Mouse (Mus musculus) heart, postnatal 0 days (tissue): ENCODE results near the gene Phip. TPM values are rescaled to one million over a fixed set of nuclear protein-coding genes. Genes with fewer than 3 reads are reported as not detected.

Source experiments
- ATAC-seq: fragments of 200-750 bp; cut with Nextera tagmentation; 2 replicates; pipeline ENCODE4 v1.8.0; 2017; ENCODE audit warnings: low read depth, moderate number of reproducible peaks, moderate library complexity; ENCODE audit not compliant: insufficient read depth
- DNase-seq: peaks from one replicate; pipeline ENCODE4 v3.0.0-alpha.2; 2016; ENCODE audit warnings: low spot score
- H3K27ac ChIP-seq: fragments of 300-500 bp; sonication (generic); 2 replicates; pipeline ENCODE4 v1.5.1; 2014; ENCODE audit warnings: low read depth, mild to moderate bottlenecking
- H3K27me3 ChIP-seq: fragments of 300-500 bp; sonication (generic); 2 replicates; pipeline ENCODE4 v1.6.1; 2014; ENCODE audit warnings: low read length, mixed read lengths; ENCODE audit not compliant: control insufficient read depth, insufficient read depth
- H3K36me3 ChIP-seq: fragments of 300-500 bp; sonication (generic); replicated peaks from 2 replicates; pipeline ENCODE4 v1.6.1; 2014; ENCODE audit warnings: low read length, mixed read lengths; ENCODE audit not compliant: control insufficient read depth, insufficient read depth
- H3K4me1 ChIP-seq: fragments of 300-500 bp; sonication (generic); 2 replicates; pipeline ENCODE4 v1.6.1; 2014; ENCODE audit warnings: antibody characterized with exemption; ENCODE audit not compliant: control insufficient read depth, insufficient read depth
- H3K4me2 ChIP-seq: fragments of 300-500 bp; sonication (generic); 2 replicates; pipeline ENCODE4 v1.6.1; 2014; ENCODE audit warnings: low read depth, mild to moderate bottlenecking, low read length, moderate library complexity
- H3K4me3 ChIP-seq: fragments of 300-500 bp; sonication (generic); 2 replicates; pipeline ENCODE4 v1.5.1; 2014; ENCODE audit warnings: low read depth, low read length
- H3K9ac ChIP-seq: fragments of 300-500 bp; sonication (generic); replicated peaks from 2 replicates; pipeline ENCODE4 v1.6.1; 2014; ENCODE audit warnings: low read depth, low read length, mixed read lengths
- H3K9me3 ChIP-seq: fragments of 300-500 bp; sonication (generic); replicated peaks from 2 replicates; pipeline ENCODE4 v1.6.1; 2016; ENCODE audit warnings: low read length; ENCODE audit not compliant: control insufficient read depth
- CTCF ChIP-seq: IDR thresholded peaks from 2 replicates; pipeline ENCODE4 v1.5.1; 2016; ENCODE audit warnings: antibody characterized with exemption, control low read depth, low read depth
- EP300 ChIP-seq: IDR thresholded peaks from 2 replicates; pipeline ENCODE4 v1.6.1; 2016; ENCODE audit warnings: antibody characterized with exemption, low read depth
- WGBS: fragments of 180-500 bp; shearing (Covaris S2); extraction: QIAGEN DNeasy Blood & Tissue Kit; methylation state at CpG from one replicate; pipeline ENCODE4 v1.1.7; 2014; 5-methylcytosine and 5-hydroxymethylcytosine counted together
- polyA plus RNA-seq: library from polyadenylated mRNA; unstranded; fragments of >200 nt; fragmentation: Nextera tagmentation; extraction: Ambion mirVana; gene quantifications from 2 replicates; pipeline ENCODE4 v1.2.1, GENCODE M21; 2015
- total RNA-seq: library from RNA; depleted of rRNA; stranded (reverse); fragments of >200 nt; gene quantifications from 2 replicates; pipeline ENCODE4 v1.2.3, GENCODE M21; 2014; ENCODE audit warnings: low replicate concordance

Gene Phip
- total and polyA plus RNA-seq, 2 experiments from 2014 or later: 26.6 to 47.6 TPM

- no peaks in the 10 kb centered on the region for H3K27me3 ChIP-seq
- H3K9ac ChIP-seq: no peak overlapping the region
- peaks cover 6% of the 10 kb centered on the region; the same call in 1 of the 2 replicates for H3K4me1 ChIP-seq
- no peak for ATAC-seq
- no peaks in the 10 kb centered on the region for H3K9me3 ChIP-seq
- DNase-seq: no peak
- no peak for TF ChIP-seq EP300
- no peak for TF ChIP-seq CTCF
- 73% methylated on average over 2 of the region's 2 CpGs for WGBS
- H3K4me2 ChIP-seq: no peak overlapping the region
- no peak overlapping the region for H3K4me3 ChIP-seq
- no peak overlapping the region for H3K27ac ChIP-seq
- no peaks in the 10 kb centered on the region for H3K36me3 ChIP-seq
These were observed 22.6 kb upstream of the Phip start for GRCm38 (mm10) chr9:82997765-82998500.

DNA sequence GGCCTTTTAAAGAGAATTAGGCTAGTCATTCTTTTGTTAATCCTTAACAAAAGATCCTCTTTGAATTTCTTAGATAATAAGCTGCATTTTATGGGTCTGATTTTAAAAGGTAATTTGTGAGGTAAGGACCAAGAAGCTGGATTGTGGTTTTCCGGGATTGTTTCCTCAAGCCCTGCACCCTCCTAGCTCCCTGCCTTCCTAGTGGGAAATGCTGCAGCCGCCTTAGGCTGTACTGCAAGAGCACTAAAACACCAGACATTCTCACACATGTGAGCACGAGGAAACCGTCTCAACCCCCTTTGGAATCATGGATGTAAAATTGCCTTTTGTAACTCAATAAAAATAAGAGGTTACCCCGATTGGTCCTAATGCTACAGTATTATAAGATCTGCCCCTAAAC is 1.6 kb upstream of the Phip start:
- Histone ChIP-seq H3K27me3 (no peaks in the 10 kb centered on the region), H3K9ac (peak overlapping the region; percentile 50), H3K27ac (peak overlapping the region; percentile 100), H3K4me1 (peaks cover 8% of the 10 kb centered on the region), H3K9me3 (no peaks in the 10 kb centered on the region), H3K36me3 (no peaks in the 10 kb centered on the region), H3K4me2 (peak overlapping the region; percentile 80), H3K4me3 (peak overlapping the region; percentile 100)
- peak; percentile 57 for DNase-seq
- 24% methylated on average over 5 of the region's 5 CpGs for WGBS
- ATAC-seq: no peak
- TF ChIP-seq EP300 (no peak), CTCF (no peak)

DNA sequence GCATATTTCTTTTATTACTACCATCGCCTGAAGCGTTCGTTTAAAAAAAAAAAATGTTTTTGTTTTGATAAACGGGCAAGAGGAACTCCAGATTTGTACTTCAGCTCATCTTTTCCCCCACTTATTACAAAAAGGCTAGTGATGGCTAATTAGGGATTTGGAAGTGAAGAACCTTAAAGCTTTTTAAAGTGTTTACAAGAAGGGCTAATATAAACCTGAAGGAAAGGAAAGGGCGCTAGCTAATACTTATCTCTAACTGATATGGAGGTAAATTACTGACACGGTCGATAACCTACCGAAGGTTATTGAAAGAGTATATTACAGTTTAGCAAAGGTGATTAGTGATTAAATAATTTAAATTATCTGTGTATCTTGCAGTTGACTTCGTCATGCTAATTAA is 903 bp upstream of the Phip start:
- H3K9me3 ChIP-seq: no peaks in the 10 kb centered on the region

GRCm38 (mm10) chr9:82974962-82975341 is 364 bp downstream of the Phip start:
- DNase-seq (peak; percentile 30), ATAC-seq (peak; percentile 22)
- Histone ChIP-seq H3K4me3 (peak overlapping the region; percentile 100), H3K4me1 (peaks cover 13% of the 10 kb centered on the region), H3K9me3 (no peaks in the 10 kb centered on the region), H3K9ac (peak overlapping the region; percentile 97), H3K27me3 (no peaks in the 10 kb centered on the region), H3K36me3 (no peaks in the 10 kb centered on the region), H3K27ac (peak overlapping the region; percentile 100), H3K4me2 (peak overlapping the region; percentile 80)
- 0% methylated on average over 32 of the region's 61 CpGs for WGBS
- TF ChIP-seq EP300: no peak
- TF ChIP-seq CTCF: no peak

More for the DNA sequence above, 903 bp upstream of the Phip start:
- H3K27ac ChIP-seq: peak overlapping the region; percentile 100
- H3K27me3 ChIP-seq: no peaks in the 10 kb centered on the region
- peak overlapping the region; percentile 97 for H3K9ac ChIP-seq
- TF ChIP-seq CTCF (no peak), EP300 (no peak)
- ATAC-seq: no peak
- H3K4me1 ChIP-seq: peaks cover 12% of the 10 kb centered on the region
- H3K36me3 ChIP-seq: no peaks in the 10 kb centered on the region
- 3% methylated on average over 9 of the region's 9 CpGs for WGBS
- H3K4me2 ChIP-seq: peak overlapping the region; percentile 80
- peak overlapping the region; percentile 100 for H3K4me3 ChIP-seq
- no peak for DNase-seq

DNA sequence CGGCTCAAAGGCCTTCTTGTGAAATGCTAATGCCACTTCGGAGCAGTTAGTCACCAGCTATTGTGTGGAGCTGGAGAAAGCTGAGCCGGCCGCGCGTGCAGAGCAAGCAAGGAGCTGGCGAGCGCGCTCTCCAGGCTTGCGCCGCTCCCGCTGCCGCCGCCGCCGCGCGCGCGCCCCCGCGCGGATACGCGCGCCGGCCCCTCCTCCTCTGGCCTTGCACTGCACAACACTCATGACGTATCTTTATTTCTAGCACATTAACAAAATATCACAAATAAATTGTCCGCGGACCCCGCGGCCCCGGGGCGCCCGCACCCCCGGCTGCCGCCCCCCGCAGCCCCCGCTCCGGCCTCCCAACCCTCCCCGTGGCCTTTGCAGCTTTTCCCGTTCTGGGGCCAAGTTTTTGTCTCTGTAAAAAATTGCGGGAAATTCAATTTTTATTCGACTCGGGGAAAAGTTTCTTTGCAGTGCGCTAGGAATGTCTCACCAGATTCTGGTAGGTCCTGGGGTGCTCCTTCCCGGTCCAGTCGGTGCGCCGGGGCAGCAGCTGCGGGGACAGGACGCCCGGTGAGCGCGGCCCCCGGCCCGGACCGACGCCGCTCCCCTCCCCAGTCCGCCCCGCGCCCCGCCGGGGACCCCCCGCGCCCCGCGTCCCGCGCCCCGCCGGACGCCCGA is 992 bp downstream of the Phip start:
- H3K9ac ChIP-seq: peak overlapping the region; percentile 97
- no peaks in the 10 kb centered on the region for H3K27me3 ChIP-seq
- TF ChIP-seq CTCF (no peak), EP300 (no peak)
- peak; percentile 91 for DNase-seq
- H3K36me3 ChIP-seq: no peaks in the 10 kb centered on the region
- H3K4me2 ChIP-seq: peak overlapping the region; percentile 80
- peak overlapping the region; percentile 100 for H3K4me3 ChIP-seq
- peak; percentile 87 for ATAC-seq
- H3K27ac ChIP-seq: peak overlapping the region; percentile 100
- whole genome bisulfite sequencing: 1% methylated on average over 69 of the region's 75 CpGs
- peaks cover 13% of the 10 kb centered on the region for H3K4me1 ChIP-seq
- H3K9me3 ChIP-seq: no peaks in the 10 kb centered on the region
